ENCODE assay signal across 17 mouse cellular contexts in the genomic region with DNA sequence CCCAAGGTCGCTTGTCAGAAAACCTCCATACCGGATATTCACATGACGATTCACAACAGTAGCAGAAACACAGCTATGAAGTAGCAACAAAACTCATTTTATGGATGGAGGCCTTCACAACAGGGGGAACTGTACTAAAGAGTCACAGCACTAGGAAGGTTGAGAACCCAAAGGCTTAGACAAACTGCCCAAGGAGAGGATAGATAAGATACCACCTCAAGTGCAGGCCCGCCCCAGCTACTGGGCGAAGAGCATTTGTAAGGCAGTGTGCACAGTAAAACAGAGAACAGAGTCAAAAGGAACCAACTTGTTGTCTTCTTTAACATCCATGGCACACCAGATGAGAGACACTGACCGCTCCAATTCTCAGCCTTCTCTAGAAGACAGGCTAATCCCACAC. TPM values are rescaled to one million over a fixed set of nuclear protein-coding genes. Genes with fewer than 3 reads are reported as not detected.
DNase-seq lines count a peak whose midpoint lies in the region; ATAC-seq and TF ChIP-seq lines count a peak whose summit lies in the region.
"Had no signal": no experiment of that assay in that cellular context is flagged by ENCODE, and none has a peak within 500 bp of the region (broad histone marks: within the 10 kb centered on the region; RNA-seq: fewer than 3 reads in every experiment).

No protein-coding gene starts in this region.

- ATAC-seq in heart, embryonic 11.5 days (replicated peaks; ENCODE audit: insufficient number of reproducible peaks, low FRiP score, low TSS enrichment), result no peak
- ATAC-seq in limb, embryonic 12.5 days (ENCODE audit: insufficient number of reproducible peaks, insufficient read depth, low FRiP score, low TSS enrichment, low read depth), result no peak
- no peak for ATAC-seq in liver, postnatal 0 days
- ATAC-seq: forebrain, postnatal 0 days had no signal

- no peak overlapping the region for H3K9ac ChIP-seq in heart, embryonic 11.5 days (ENCODE audit: low read depth, low read length)
- no peak overlapping the region for H3K9ac ChIP-seq in limb, embryonic 12.5 days (replicated peaks)
- H3K9ac ChIP-seq in liver, postnatal 0 days (replicated peaks), result no peak overlapping the region
- H3K9ac ChIP-seq: forebrain, postnatal 0 days had no signal

- no peak for TF ChIP-seq CTCF in liver, postnatal 0 days (IDR thresholded peaks at IDR 0.05; ENCODE audit: low read depth)

- peaks cover 16% of the 10 kb centered on the region for H3K4me1 ChIP-seq in heart, embryonic 11.5 days (ENCODE audit: control insufficient read depth, insufficient read depth, low read length)
- H3K4me1 ChIP-seq in limb, embryonic 12.5 days (replicated peaks), result peaks cover 20% of the 10 kb centered on the region
- peaks cover 34% of the 10 kb centered on the region for H3K4me1 ChIP-seq in limb, embryonic 10.5 days
- H3K4me1 ChIP-seq in erythroblast, embryonic 14.5 days (ENCODE audit: control insufficient read depth), result peaks cover 54% of the 10 kb centered on the region
- H3K4me1 ChIP-seq in liver, postnatal 0 days (ENCODE audit: insufficient read depth), result peaks cover 29% of the 10 kb centered on the region

- peaks cover 6% of the 10 kb centered on the region; the same call in 1 of the 2 replicates for H3K36me3 ChIP-seq in heart, embryonic 11.5 days (ENCODE audit: control insufficient read depth, insufficient read depth, low read length)
- H3K36me3 ChIP-seq in limb, embryonic 12.5 days, result peaks cover 19% of the 10 kb centered on the region
- H3K36me3 ChIP-seq in limb, embryonic 10.5 days, result peaks cover 21% of the 10 kb centered on the region
- peaks cover 20% of the 10 kb centered on the region for H3K36me3 ChIP-seq in erythroblast, embryonic 14.5 days (ENCODE audit: control insufficient read depth)
- H3K36me3 ChIP-seq in liver, postnatal 0 days (replicated peaks; ENCODE audit: insufficient read depth, low read length), result peaks cover 8% of the 10 kb centered on the region

- no peak overlapping the region for H3K4me3 ChIP-seq in heart, embryonic 11.5 days (ENCODE audit: low read depth, low read length)
- H3K4me3 ChIP-seq in limb, embryonic 12.5 days (replicated peaks), result no peak overlapping the region
- no peak overlapping the region for H3K4me3 ChIP-seq in limb, embryonic 10.5 days
- peak overlapping the region; percentile 89 for H3K4me3 ChIP-seq in erythroblast, embryonic 14.5 days (replicated peaks)
- no peak overlapping the region for H3K4me3 ChIP-seq in liver, postnatal 0 days (ENCODE audit: low read depth, low read length)

- TF ChIP-seq EP300 in liver, postnatal 0 days (IDR thresholded peaks at IDR 0.05; ENCODE audit: low read depth), result no peak

- H3K27ac ChIP-seq in heart, embryonic 11.5 days (ENCODE audit: low read depth, low read length), result no peak overlapping the region
- no peak overlapping the region for H3K27ac ChIP-seq in limb, embryonic 12.5 days
- no peak overlapping the region for H3K27ac ChIP-seq in limb, embryonic 10.5 days
- H3K27ac ChIP-seq in liver, postnatal 0 days (ENCODE audit: low read depth), result no peak overlapping the region
- H3K27ac ChIP-seq: macrophage; stomach, postnatal 0 days had no signal

- no peak for DNase-seq in heart, postnatal 14 days
- DNase-seq in limb, embryonic 10.5 days (ENCODE audit: low spot score), result no peak
- DNase-seq in liver, postnatal 0 days, result no peak
- no peak for DNase-seq in layer of hippocampus, postnatal 36 days
- no peak for DNase-seq in left cerebral cortex, adult 8-10 months (ENCODE audit: low spot score in 2 of 2)
- DNase-seq: adrenal gland, postnatal 14 days; B cell, adult 2 months; forebrain, postnatal 0 days; gastrocnemius, postnatal 14 days; heart, postnatal 36 days; kidney, postnatal 36 days; right cerebral cortex, adult 18-20 months had no signal

- intact Hi-C loops in heart, postnatal 14 days (cut with DNase I), result loop anchor here (10.0 kb wide), 1 partner anchor 417 kb away; the partner anchor contains the start of gene Stx16

- no peaks in the 10 kb centered on the region for H3K9me3 ChIP-seq in heart, embryonic 11.5 days (replicated peaks; ENCODE audit: control insufficient read depth, low read length)
- H3K9me3 ChIP-seq in limb, embryonic 12.5 days, result no peaks in the 10 kb centered on the region
- no peaks in the 10 kb centered on the region for H3K9me3 ChIP-seq in limb, embryonic 10.5 days (replicated peaks)
- H3K9me3 ChIP-seq in erythroblast, embryonic 14.5 days (ENCODE audit: control insufficient read depth, low read length), result no peaks in the 10 kb centered on the region
- no peaks in the 10 kb centered on the region for H3K9me3 ChIP-seq in liver, postnatal 0 days (ENCODE audit: low read length)

- no peaks in the 10 kb centered on the region for H3K27me3 ChIP-seq in heart, embryonic 11.5 days (ENCODE audit: control insufficient read depth, insufficient read depth, low read length)
- H3K27me3 ChIP-seq in limb, embryonic 12.5 days, result no peaks in the 10 kb centered on the region
- no peaks in the 10 kb centered on the region for H3K27me3 ChIP-seq in limb, embryonic 10.5 days (ENCODE audit: low read depth, poor library complexity, severe bottlenecking)
- no peaks in the 10 kb centered on the region for H3K27me3 ChIP-seq in erythroblast, embryonic 14.5 days (ENCODE audit: control insufficient read depth)
- H3K27me3 ChIP-seq in liver, postnatal 0 days (ENCODE audit: insufficient read depth, low read length), result no peaks in the 10 kb centered on the region

- WGBS in heart, embryonic 11.5 days (ENCODE audit: insufficient replicate concordance), result 71% methylated on average over 6 of the region's 6 CpGs
- WGBS in limb, embryonic 12.5 days, result 90% methylated on average over 6 of the region's 6 CpGs
- WGBS in limb, embryonic 10.5 days, result 92% methylated on average over 6 of the region's 6 CpGs
- WGBS in liver, postnatal 0 days (ENCODE audit: insufficient replicate concordance), result 76% methylated on average over 6 of the region's 6 CpGs

- H3K4me2 ChIP-seq in heart, embryonic 11.5 days, result peak overlapping the region; percentile 36
- H3K4me2 ChIP-seq in limb, embryonic 12.5 days, result peak overlapping the region; percentile 64; the same call in 1 of the 2 replicates
- peak overlapping the region; percentile 96 for H3K4me2 ChIP-seq in liver, postnatal 0 days (ENCODE audit: low read depth, low read length)

RNA-seq across cellular contexts. Expression of gene Rab22a, which starts 1.8 kb away (rescaled TPM):
- 30.6 and 31.8 TPM in 2 replicates for polyA plus RNA-seq in heart, embryonic 11.5 days (2014; fragmentation: Nextera tagmentation; extraction: Ambion mirVana)
- total RNA-seq in heart, postnatal 14 days (2021), result 10 to 100 TPM; 30.1 to 30.2 TPM
- polyA plus RNA-seq in limb, embryonic 12.5 days (2016; fragmentation: Nextera tagmentation; extraction: Ambion mirVana), result 47.6 and 50.2 TPM in 2 replicates
- polyA plus RNA-seq in limb, embryonic 10.5 days (2016; fragmentation: Nextera tagmentation; extraction: Ambion mirVana), result 23.8 and 28.4 TPM in 2 replicates
- 0.56 and 0.77 TPM in 2 replicates for polyA plus RNA-seq in erythroblast, embryonic 14.5 days (2012)
- 13.1 and 14.0 TPM in 2 replicates for polyA plus RNA-seq in liver, postnatal 0 days (2015; fragmentation: Nextera tagmentation; extraction: Ambion mirVana)
- total RNA-seq in layer of hippocampus, postnatal 36 days (2021), result 10 to 100 TPM; 27.1 to 27.8 TPM
- total RNA-seq in left cerebral cortex, adult 8-10 months (2022), result 10 to 100 TPM; 23.9 to 29.7 (median 27.3) TPM

Comparison
In these comparisons a context has a peak if more than half of its experiments do, and no peak if none do; other contexts are left out.
1. H3K4me2 ChIP-seq: peak in every context shown above with its lines; median percentile 96 in liver, postnatal 0 days; 64 in limb, embryonic 12.5 days; 36 in heart, embryonic 11.5 days.